Mouse (Mus musculus): ENCODE measurements around the gene Ccdc92.

- TF ChIP-seq CTCF (IDR thresholded peaks at IDR 0.05) (no peak), EP300 (IDR thresholded peaks at IDR 0.05) (no peak)
Measured at GRCm38 (mm10) chr5:124843386-124843785, 18.8 kb downstream of the Ccdc92 start.
